ENCODE assay signal across 3 mouse cellular contexts in genomic region chr2:84728191-84728590, GRCm38 (mm10). TPM values are rescaled to one million over a fixed set of nuclear protein-coding genes. Genes with fewer than 3 reads are reported as not detected.
"Had no signal": no experiment of that assay in that cellular context is flagged by ENCODE, and none has a peak within 500 bp of the region (broad histone marks: within the 10 kb centered on the region; RNA-seq: fewer than 3 reads in every experiment).

No protein-coding gene starts in this region.

RNA-seq across cellular contexts. Expression of gene Ypel4, which starts 5.7 kb away (rescaled TPM):
- total RNA-seq: liver, adult 2 months; monocyte, adult 5-6 weeks had no signal

RNA-seq across cellular contexts. Expression of gene Gm19426, which starts 15.3 kb away (rescaled TPM):
- total RNA-seq: monocyte, adult 5-6 weeks had no signal

RNA-seq across cellular contexts. Expression of gene Serping1, which starts 47.1 kb away (rescaled TPM):
- total RNA-seq: megakaryocyte progenitor cell, adult 5-6 weeks; monocyte, adult 5-6 weeks had no signal
